Mouse (Mus musculus): ENCODE results near the gene Zfp560.

DNA sequence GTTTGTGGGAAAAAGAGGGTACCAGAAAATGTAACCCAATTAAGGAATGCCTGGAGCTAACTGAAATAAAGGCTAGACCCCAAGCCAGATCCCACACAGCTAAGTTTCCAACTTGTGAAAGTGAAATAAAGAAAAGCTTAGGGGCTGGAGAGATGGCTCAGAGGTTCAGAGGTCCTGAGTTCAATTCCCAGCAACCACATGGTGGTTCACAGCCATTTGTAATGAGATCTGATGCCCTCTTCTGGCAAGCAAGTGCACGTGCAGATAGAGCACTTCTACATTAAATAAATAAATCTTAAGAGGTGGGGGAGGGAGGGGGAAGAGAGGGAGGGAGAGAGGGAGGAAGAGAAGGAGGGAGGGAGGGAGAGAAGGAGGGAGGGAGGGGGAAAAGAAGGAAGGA is 26.5 kb upstream of the Zfp560 start:
- no peak for TF ChIP-seq CTCF (IDR thresholded peaks at IDR 0.05; ENCODE audit: extremely low read depth, insufficient read depth, insufficient read length, insufficient replicate concordance)
- no peak for TF ChIP-seq POLR2A (IDR thresholded peaks at IDR 0.05; ENCODE audit: low read depth, low read length)
